Mouse (Mus musculus) heart, embryonic 13.5 days (tissue): Measurements from ENCODE around the gene Tbc1d1. TPM values are rescaled to one million over a fixed set of nuclear protein-coding genes. Genes with fewer than 3 reads are reported as not detected.

Experiments used
- ATAC-seq: fragments of 200-750 bp; cut with Nextera tagmentation; 2 replicates; pipeline ENCODE4 v1.8.0; 2017; ENCODE audit warnings: moderate TSS enrichment; ENCODE audit not compliant: insufficient number of reproducible peaks, low FRiP score, low TSS enrichment; ENCODE audit errors: extremely low read depth
- H3K27ac ChIP-seq: fragments of 300-500 bp; sonication (generic); replicated peaks from 2 replicates; pipeline ENCODE4 v1.5.1; 2015; ENCODE audit warnings: moderate library complexity, mild to moderate bottlenecking, inconsistent platforms
- H3K27me3 ChIP-seq: fragments of 300-500 bp; sonication (generic); replicated peaks from 2 replicates; pipeline ENCODE4 v1.6.1; 2015; ENCODE audit warnings: mild to moderate bottlenecking, inconsistent platforms
- H3K36me3 ChIP-seq: fragments of 300-500 bp; sonication (generic); 2 replicates; pipeline ENCODE4 v1.6.1; 2015; ENCODE audit warnings: mild to moderate bottlenecking, inconsistent platforms
- H3K4me1 ChIP-seq: fragments of 300-500 bp; sonication (generic); 2 replicates; pipeline ENCODE4 v1.6.1; 2015; ENCODE audit warnings: inconsistent platforms
- H3K4me2 ChIP-seq: fragments of 300-500 bp; sonication (generic); 2 replicates; pipeline ENCODE4 v1.6.1; 2015; ENCODE audit warnings: inconsistent platforms, mild to moderate bottlenecking, moderate library complexity
- H3K4me3 ChIP-seq: fragments of 300-500 bp; sonication (generic); 2 replicates; pipeline ENCODE4 v1.5.1; 2015; ENCODE audit warnings: moderate library complexity, mild to moderate bottlenecking, inconsistent platforms
- H3K9ac ChIP-seq: fragments of 300-500 bp; sonication (generic); 2 replicates; pipeline ENCODE4 v1.6.1; 2015; ENCODE audit warnings: inconsistent platforms, mild to moderate bottlenecking, moderate library complexity
- H3K9me3 ChIP-seq: fragments of 300-500 bp; sonication (generic); 2 replicates; pipeline ENCODE4 v1.6.1; 2016; ENCODE audit warnings: inconsistent platforms
- WGBS: fragments of 180-500 bp; shearing (Covaris S2); methylation state at CpG from one replicate; pipeline ENCODE4 v1.1.7; 2015; ENCODE audit warnings: mixed read lengths; 5-methylcytosine and 5-hydroxymethylcytosine counted together
- polyA plus RNA-seq: library from polyadenylated mRNA; unstranded; fragments of >200 nt; fragmentation: Nextera tagmentation; extraction: Ambion mirVana; gene quantifications from 2 replicates; pipeline ENCODE4 v1.2.1, GENCODE M21; 2015

Tbc1d1 gene
- polyA plus RNA-seq, 1 experiment from 2014 or later = 25.4 TPM

DNA sequence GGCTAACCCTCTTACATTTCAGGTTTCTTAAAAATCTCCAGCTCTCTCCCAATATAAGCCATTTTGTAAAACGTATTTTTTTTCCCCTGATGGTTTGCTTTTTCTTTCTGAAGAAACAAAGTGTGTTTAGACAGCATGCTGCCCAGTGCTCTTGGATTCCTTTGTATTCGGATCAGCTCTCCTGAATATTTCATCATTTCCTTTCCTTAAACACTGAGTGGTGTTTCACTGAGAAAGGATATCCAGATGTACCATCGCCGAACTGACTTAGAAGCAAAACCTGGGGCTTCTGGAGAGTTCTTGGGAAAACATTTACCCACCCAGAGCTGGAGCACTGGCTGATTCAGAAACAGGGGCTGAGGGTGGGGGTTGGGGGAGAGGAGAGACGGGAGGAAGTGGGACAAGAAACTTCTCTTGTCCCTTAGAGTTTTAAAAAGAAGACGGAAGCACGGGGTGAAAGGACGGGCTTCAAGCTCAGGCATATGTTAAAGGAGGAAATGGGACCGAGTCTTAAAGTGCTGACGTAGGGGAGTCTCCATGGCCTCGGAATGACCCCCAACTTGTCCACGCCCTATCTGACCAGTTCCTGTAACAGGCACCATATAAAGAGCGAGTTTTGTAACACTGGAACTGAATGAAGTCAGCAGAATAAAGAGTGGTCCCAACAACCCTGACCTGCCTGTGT is 222.6 kb downstream of the Tbc1d1 start:
- peak overlapping the region; percentile 10; the same call in 1 of the 2 replicates for H3K4me2 ChIP-seq
- H3K27ac ChIP-seq = peak overlapping the region; percentile 77
- peaks cover 51% of the 10 kb centered on the region for H3K4me1 ChIP-seq
- ATAC-seq = no peak
- H3K27me3 ChIP-seq = no peaks in the 10 kb centered on the region
- no peaks in the 10 kb centered on the region for H3K36me3 ChIP-seq
- no peak overlapping the region for H3K9ac ChIP-seq
- H3K4me3 ChIP-seq = no peak overlapping the region
- WGBS = 42% methylated on average over 13 of the region's 13 CpGs
- no peaks in the 10 kb centered on the region for H3K9me3 ChIP-seq

DNA sequence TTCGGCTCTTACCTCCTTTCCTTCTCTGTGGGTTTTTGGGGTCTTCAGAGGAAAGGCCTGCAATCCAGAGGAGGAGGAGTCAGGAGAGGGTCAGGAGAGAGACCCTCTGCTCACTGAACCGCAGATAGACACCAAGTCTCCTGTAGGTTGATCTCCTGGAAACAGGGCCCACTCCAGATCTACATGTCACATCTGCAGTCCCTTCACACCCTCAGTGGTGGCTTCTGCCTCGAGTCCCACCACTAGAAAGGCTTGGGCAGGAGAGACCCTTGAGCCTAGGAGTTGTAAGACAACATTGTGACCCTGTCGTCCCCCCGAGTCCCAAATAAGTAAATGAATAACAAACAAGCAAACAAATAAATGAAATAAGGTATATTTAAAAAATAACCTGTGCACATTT is 223.7 kb downstream of the Tbc1d1 start:
- ATAC-seq = no peak
- Histone ChIP-seq H3K4me2 (no peak overlapping the region), H3K27ac (peak overlapping the region; percentile 77), H3K27me3 (no peaks in the 10 kb centered on the region), H3K9me3 (no peaks in the 10 kb centered on the region), H3K4me1 (peaks cover 51% of the 10 kb centered on the region), H3K4me3 (no peak overlapping the region), H3K36me3 (no peaks in the 10 kb centered on the region), H3K9ac (no peak overlapping the region)
- WGBS = 82% methylated on average over 5 of the region's 5 CpGs

GRCm38 (mm10) chr5:64380698-64381375 is 224.7 kb downstream of the Tbc1d1 start:
- H3K4me3 ChIP-seq = no peak overlapping the region
- no peak for ATAC-seq
- H3K27me3 ChIP-seq = no peaks in the 10 kb centered on the region
- peaks cover 51% of the 10 kb centered on the region for H3K4me1 ChIP-seq
- H3K4me2 ChIP-seq = no peak overlapping the region
- H3K9ac ChIP-seq = no peak overlapping the region
- H3K9me3 ChIP-seq = no peaks in the 10 kb centered on the region
- WGBS = 53% methylated on average over 11 of the region's 11 CpGs
- H3K27ac ChIP-seq = peak overlapping the region; percentile 75
- no peaks in the 10 kb centered on the region for H3K36me3 ChIP-seq

GRCm38 (mm10) chr5:64381538-64381937 is 225.4 kb downstream of the Tbc1d1 start:
- Histone ChIP-seq H3K27me3 (no peaks in the 10 kb centered on the region), H3K4me3 (no peak overlapping the region), H3K9ac (peak overlapping the region; percentile 38), H3K4me2 (no peak overlapping the region; the same call in 1 of the 2 replicates), H3K27ac (peak overlapping the region; percentile 75), H3K4me1 (peaks cover 51% of the 10 kb centered on the region), H3K36me3 (no peaks in the 10 kb centered on the region), H3K9me3 (no peaks in the 10 kb centered on the region)
- 12% methylated on average over 8 of the region's 8 CpGs for WGBS
- ATAC-seq = no peak

DNA sequence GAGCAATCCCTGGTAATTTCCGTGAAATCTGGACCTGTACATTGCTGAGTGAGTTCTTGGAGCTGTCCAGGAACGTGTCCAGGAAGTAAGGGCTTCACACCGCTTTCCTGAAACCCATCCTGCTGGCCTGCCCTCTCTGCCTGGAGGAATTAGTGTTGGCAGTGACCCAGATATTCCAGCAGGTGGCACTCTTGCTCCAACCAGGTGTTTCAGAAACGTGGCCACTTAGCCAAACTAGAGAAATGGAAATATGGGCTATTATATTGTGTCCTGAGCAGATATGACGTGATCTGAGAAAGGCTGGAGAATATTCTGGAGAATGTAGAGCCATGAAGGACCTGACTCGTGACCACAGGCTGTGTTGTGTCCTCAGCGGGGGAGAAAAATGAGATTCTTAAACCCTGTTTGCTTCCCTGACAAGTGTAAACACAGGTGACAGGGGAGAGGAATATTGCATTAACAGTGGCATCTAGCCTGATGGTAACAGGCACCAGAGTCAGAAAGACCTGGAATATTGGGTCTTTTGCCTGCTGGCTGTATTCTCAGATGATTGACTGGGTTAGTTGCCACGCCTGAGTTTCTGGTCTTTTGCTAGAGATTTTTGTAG is 226.4 kb downstream of the Tbc1d1 start:
- Histone ChIP-seq H3K4me3 (no peak overlapping the region), H3K27me3 (no peaks in the 10 kb centered on the region), H3K4me1 (peaks cover 51% of the 10 kb centered on the region), H3K4me2 (no peak overlapping the region), H3K9me3 (no peaks in the 10 kb centered on the region), H3K9ac (no peak overlapping the region), H3K36me3 (no peaks in the 10 kb centered on the region), H3K27ac (0 out of 2 replicates have a peak overlapping the region, but pooled peaks have one; percentile 5)
- WGBS = 18% methylated on average over 8 of the region's 8 CpGs
- ATAC-seq = no peak

DNA sequence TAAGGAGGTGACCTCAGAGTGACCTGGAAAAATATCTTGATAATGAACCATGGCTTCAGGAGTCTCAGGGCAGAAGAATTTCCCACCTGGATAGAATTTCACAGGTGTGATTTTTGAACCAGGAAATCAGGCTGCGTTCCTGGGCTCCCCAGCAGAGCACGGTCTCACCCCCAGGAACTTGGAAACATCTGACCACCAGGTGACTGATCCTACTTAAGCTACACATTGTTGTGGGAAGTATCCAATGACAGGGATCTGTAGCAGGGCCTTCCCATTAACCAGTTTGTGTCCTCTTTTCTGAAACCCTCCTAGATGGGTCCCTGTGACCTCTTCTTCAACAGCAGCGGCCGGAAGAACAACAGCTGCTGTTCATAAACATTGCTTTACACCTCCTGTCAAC is 227.1 kb downstream of the Tbc1d1 start:
- no peak overlapping the region for H3K27ac ChIP-seq
- H3K9ac ChIP-seq = 0 out of 2 replicates have a peak overlapping the region, but pooled peaks have one; percentile 44
- H3K4me1 ChIP-seq = peaks cover 52% of the 10 kb centered on the region
- no peaks in the 10 kb centered on the region for H3K36me3 ChIP-seq
- no peak overlapping the region for H3K4me2 ChIP-seq
- ATAC-seq = no peak
- H3K9me3 ChIP-seq = no peaks in the 10 kb centered on the region
- no peaks in the 10 kb centered on the region for H3K27me3 ChIP-seq
- 67% methylated on average over 4 of the region's 4 CpGs for WGBS
- H3K4me3 ChIP-seq = no peak overlapping the region

DNA sequence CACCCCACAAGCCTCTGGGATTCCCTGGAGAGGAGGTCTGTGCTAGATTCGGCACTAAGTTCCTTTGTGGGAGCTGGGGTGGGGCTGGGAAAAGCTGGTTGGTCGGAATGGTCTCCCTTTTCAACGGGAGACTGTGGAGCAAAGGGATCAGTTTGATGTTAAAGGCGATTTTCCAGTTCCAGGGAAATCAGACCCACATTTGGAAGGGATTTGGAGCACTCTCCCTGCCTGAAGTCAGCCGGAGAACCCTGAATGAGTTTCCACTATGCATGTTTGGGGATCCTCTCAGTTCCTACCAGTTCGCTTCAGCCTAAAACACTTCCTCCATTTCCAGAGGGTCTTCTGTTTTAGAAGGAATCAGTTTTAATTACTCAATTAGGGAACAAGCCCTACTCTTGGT is 228.4 kb downstream of the Tbc1d1 start:
- Histone ChIP-seq H3K4me2 (no peak overlapping the region), H3K4me3 (no peak overlapping the region), H3K9ac (no peak overlapping the region), H3K4me1 (peaks cover 52% of the 10 kb centered on the region), H3K36me3 (no peaks in the 10 kb centered on the region), H3K27me3 (no peaks in the 10 kb centered on the region), H3K9me3 (no peaks in the 10 kb centered on the region), H3K27ac (no peak overlapping the region)
- no peak for ATAC-seq
- WGBS = 73% methylated on average over 6 of the region's 6 CpGs

GRCm38 (mm10) chr5:64386996-64387395 is 230.9 kb downstream of the Tbc1d1 start:
- no peaks in the 10 kb centered on the region for H3K9me3 ChIP-seq
- 72% methylated on average over 3 of the region's 3 CpGs for WGBS
- no peaks in the 10 kb centered on the region for H3K36me3 ChIP-seq
- no peaks in the 10 kb centered on the region for H3K27me3 ChIP-seq
- ATAC-seq = no peak
- H3K27ac ChIP-seq = no peak overlapping the region
- H3K9ac ChIP-seq = no peak overlapping the region
- H3K4me1 ChIP-seq = peaks cover 52% of the 10 kb centered on the region
- no peak overlapping the region for H3K4me3 ChIP-seq
- no peak overlapping the region for H3K4me2 ChIP-seq

DNA sequence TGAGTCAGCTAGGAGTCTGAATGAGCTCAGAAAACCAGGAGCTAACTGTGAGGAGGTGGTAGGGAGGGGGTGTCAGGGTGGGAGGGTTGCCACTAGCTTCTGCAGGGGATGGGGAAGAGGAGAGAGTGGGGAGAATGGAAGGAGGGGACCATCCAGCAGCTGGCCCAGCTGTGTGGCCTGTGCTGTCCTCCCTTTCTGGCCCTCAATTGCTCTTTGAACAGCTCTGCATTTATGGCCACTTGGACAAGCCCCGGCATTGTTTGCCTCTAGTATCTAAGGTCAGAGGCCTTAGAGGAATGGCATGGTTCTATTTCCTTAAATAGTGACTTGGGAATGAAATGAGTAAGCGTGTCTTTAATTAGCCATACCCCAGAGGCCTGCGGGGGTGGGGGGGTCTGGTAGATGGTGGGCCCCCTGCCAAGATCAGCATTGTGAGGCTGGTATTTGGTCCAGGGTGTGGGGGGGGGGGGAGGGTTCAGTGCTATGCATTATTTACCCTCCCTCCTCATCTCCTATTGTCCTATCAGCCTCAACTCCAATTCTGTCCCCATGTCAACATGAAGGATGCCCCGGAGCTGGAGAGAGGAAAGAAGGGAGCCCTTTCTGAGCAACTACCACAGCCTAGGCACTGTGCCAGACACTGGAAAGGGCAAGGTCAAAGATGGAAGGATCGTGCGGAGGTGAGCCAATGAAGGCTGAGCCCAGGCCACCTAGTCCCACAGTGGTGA is 233.3 kb downstream of the Tbc1d1 start:
- WGBS = 8% methylated on average over 6 of the region's 6 CpGs
- no peaks in the 10 kb centered on the region for H3K9me3 ChIP-seq
- no peak overlapping the region for H3K4me3 ChIP-seq
- H3K4me1 ChIP-seq = peaks cover 48% of the 10 kb centered on the region
- H3K27me3 ChIP-seq = no peaks in the 10 kb centered on the region
- H3K36me3 ChIP-seq = no peaks in the 10 kb centered on the region
- H3K9ac ChIP-seq = peak overlapping the region; percentile 65; the same call in 1 of the 2 replicates
- H3K4me2 ChIP-seq = peak overlapping the region; percentile 14
- H3K27ac ChIP-seq = peak overlapping the region; percentile 91
- peak; percentile 65; the same call in 1 of the 2 replicates for ATAC-seq

DNA sequence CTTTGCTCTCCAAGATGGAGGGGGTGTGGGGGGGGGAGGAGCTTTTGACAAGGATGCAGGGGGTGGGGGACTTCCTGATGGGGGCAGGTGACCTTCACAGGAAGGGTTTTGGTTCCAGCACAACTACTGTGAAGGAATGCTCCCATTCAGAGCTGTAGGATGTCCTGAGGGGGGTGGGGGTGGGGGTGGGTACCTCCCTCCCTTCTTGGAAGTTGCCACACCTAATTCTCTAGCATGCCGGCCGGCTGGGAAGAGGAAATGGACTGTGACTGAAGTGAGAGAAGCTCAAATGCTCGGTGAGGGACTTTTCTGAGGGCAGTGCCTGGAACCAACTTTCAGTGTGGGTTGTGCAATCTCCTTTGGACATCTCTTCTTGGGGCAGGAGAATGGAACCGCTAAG is 235.2 kb downstream of the Tbc1d1 start:
- H3K4me1 ChIP-seq = peaks cover 48% of the 10 kb centered on the region
- H3K27ac ChIP-seq = no peak overlapping the region
- no peak overlapping the region for H3K4me2 ChIP-seq
- no peak overlapping the region for H3K9ac ChIP-seq
- no peaks in the 10 kb centered on the region for H3K27me3 ChIP-seq
- H3K4me3 ChIP-seq = no peak overlapping the region
- no peaks in the 10 kb centered on the region for H3K36me3 ChIP-seq
- WGBS = 33% methylated on average over 4 of the region's 4 CpGs
- H3K9me3 ChIP-seq = no peaks in the 10 kb centered on the region
- ATAC-seq = no peak

DNA sequence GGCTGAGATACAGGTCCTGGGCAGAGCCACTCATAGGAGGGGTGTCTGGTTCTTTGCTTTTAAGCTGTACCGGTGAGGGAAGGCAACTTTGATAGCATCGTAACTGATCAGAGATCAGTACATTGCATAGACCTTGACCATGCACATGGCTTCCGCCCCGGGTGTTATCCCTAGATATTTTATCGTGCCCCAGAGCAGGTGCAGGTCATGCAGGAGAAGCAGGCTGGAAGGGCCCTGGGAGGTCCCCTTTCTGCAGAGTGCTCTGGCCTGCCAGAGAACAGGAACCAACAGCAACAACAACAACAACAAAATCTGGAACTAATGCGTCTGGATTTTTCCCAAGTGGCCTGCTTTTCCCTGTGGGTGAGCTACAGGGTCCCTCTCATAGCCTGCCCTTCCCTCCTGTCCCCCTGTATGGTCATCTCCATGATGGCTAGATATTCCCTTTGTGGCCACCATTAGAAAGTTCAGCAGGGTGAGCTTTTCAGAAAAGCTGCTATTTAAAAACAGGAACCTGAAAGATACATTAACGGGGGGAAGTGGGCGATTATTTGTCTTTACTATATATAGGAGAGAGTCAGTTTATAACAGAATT is 236.4 kb downstream of the Tbc1d1 start:
- 74% methylated on average over 8 of the region's 8 CpGs for WGBS
- Histone ChIP-seq H3K9ac (no peak overlapping the region), H3K36me3 (no peaks in the 10 kb centered on the region), H3K4me2 (no peak overlapping the region), H3K27me3 (no peaks in the 10 kb centered on the region), H3K27ac (no peak overlapping the region), H3K9me3 (no peaks in the 10 kb centered on the region), H3K4me1 (peaks cover 48% of the 10 kb centered on the region), H3K4me3 (no peak overlapping the region)
- ATAC-seq = no peak
